In genomic region chr19:4171393-4172290, GRCm38 (mm10) we compare ENCODE assay signal across 10 mouse cellular contexts. TPM values are rescaled to one million over a fixed set of nuclear protein-coding genes. Genes with fewer than 3 reads are reported as not detected.
DNase-seq lines count a peak whose midpoint lies in the region; ATAC-seq lines count a peak whose summit lies in the region.
"Had no signal": no experiment of that assay in that cellular context is flagged by ENCODE, and none has a peak within 500 bp of the region (broad histone marks: within the 10 kb centered on the region; RNA-seq: fewer than 3 reads in every experiment).

No protein-coding gene starts in this region.

- 73% methylated on average over 13 of the region's 13 CpGs for WGBS in midbrain, embryonic 12.5 days
- 69% methylated on average over 13 of the region's 13 CpGs for WGBS in midbrain, embryonic 14.5 days
- WGBS in heart, embryonic 14.5 days, result 46% methylated on average over 13 of the region's 13 CpGs

- H3K4me2 ChIP-seq in midbrain, embryonic 12.5 days (replicated peaks), result no peak overlapping the region
- H3K4me2 ChIP-seq in midbrain, embryonic 14.5 days (ENCODE audit: low read length), result no peak overlapping the region
- H3K4me2 ChIP-seq in heart, embryonic 14.5 days (ENCODE audit: low read length), result peak overlapping the region; percentile 26

- ATAC-seq in midbrain, embryonic 12.5 days (ENCODE audit: low FRiP score, low read depth), result no peak
- ATAC-seq in midbrain, embryonic 14.5 days (ENCODE audit: low FRiP score, low TSS enrichment), result no peak
- ATAC-seq in heart, embryonic 14.5 days (ENCODE audit: insufficient number of reproducible peaks, insufficient read depth, low FRiP score, low read depth), result peak; percentile 18; the same call in 1 of the 2 replicates
- ATAC-seq: inflammation-experienced regulatory T-cells, adult 6 months had no signal

- no peaks in the 10 kb centered on the region for H3K9me3 ChIP-seq in midbrain, embryonic 12.5 days
- no peaks in the 10 kb centered on the region for H3K9me3 ChIP-seq in midbrain, embryonic 14.5 days (ENCODE audit: control insufficient read depth, low read length)
- H3K9me3 ChIP-seq in heart, embryonic 14.5 days (ENCODE audit: control insufficient read depth, low read length), result no peaks in the 10 kb centered on the region
- H3K9me3 ChIP-seq: neural tube, embryonic 12.5 days had no signal

- no peak overlapping the region for H3K27ac ChIP-seq in midbrain, embryonic 12.5 days (replicated peaks)
- H3K27ac ChIP-seq in midbrain, embryonic 14.5 days (replicated peaks; ENCODE audit: low read depth, low read length), result no peak overlapping the region
- H3K27ac ChIP-seq in heart, embryonic 14.5 days (replicated peaks in 1 of 2; ENCODE audit: control insufficient read depth in 1 of 2, insufficient read depth in 1 of 2, low read depth in 2 of 2, low read length in 2 of 2), result peak overlapping the region; percentile 57 to 84
- H3K27ac ChIP-seq: neural tube, embryonic 12.5 days had no signal

- peaks cover 35% of the 10 kb centered on the region for H3K27me3 ChIP-seq in midbrain, embryonic 12.5 days
- H3K27me3 ChIP-seq in midbrain, embryonic 14.5 days (ENCODE audit: control insufficient read depth, insufficient read depth, low read length), result no peaks in the 10 kb centered on the region
- no peaks in the 10 kb centered on the region for H3K27me3 ChIP-seq in heart, embryonic 14.5 days (ENCODE audit: control insufficient read depth, insufficient read depth, low read length)
- H3K27me3 ChIP-seq: neural tube, embryonic 12.5 days had no signal

- peak; percentile 52 for DNase-seq in cerebellum, adult 9-11 months
- DNase-seq in cerebellum, adult 8-10 months, result no peak
- no peak for DNase-seq in midbrain, embryonic 14.5 days
- peak; percentile 56 for DNase-seq in skeletal muscle tissue, adult 2 months (ENCODE audit: low read depth, low spot score)
- DNase-seq in urinary bladder, adult 18-20 months (ENCODE audit: low spot score in 2 of 2), result no peak
- no peak for DNase-seq in left cerebral cortex, adult 8-10 months (ENCODE audit: low spot score in 2 of 2)

- H3K4me1 ChIP-seq in midbrain, embryonic 12.5 days, result peaks cover 19% of the 10 kb centered on the region
- peaks cover 17% of the 10 kb centered on the region for H3K4me1 ChIP-seq in midbrain, embryonic 14.5 days (ENCODE audit: control insufficient read depth, insufficient read depth, low read length)
- peaks cover 36 to 55% of the 10 kb centered on the region in 2 experiments for H3K4me1 ChIP-seq in heart, embryonic 14.5 days (ENCODE audit: control insufficient read depth in 2 of 2, insufficient read depth in 2 of 2, low read length in 2 of 2)

- H3K4me3 ChIP-seq in midbrain, embryonic 12.5 days, result no peak overlapping the region
- H3K4me3 ChIP-seq in midbrain, embryonic 14.5 days (replicated peaks; ENCODE audit: low read depth, low read length), result no peak overlapping the region
- H3K4me3 ChIP-seq in heart, embryonic 14.5 days (ENCODE audit: control insufficient read depth in 1 of 2, insufficient read depth in 1 of 2, low read depth in 1 of 2, low read length in 2 of 2), result no peak overlapping the region
- H3K4me3 ChIP-seq: neural tube, embryonic 12.5 days had no signal

- H3K36me3 ChIP-seq in midbrain, embryonic 12.5 days, result no peaks in the 10 kb centered on the region
- H3K36me3 ChIP-seq in midbrain, embryonic 14.5 days (ENCODE audit: control insufficient read depth, insufficient read depth, low read length), result no peaks in the 10 kb centered on the region
- no peaks in the 10 kb centered on the region for H3K36me3 ChIP-seq in heart, embryonic 14.5 days (ENCODE audit: control insufficient read depth, insufficient read depth, low read length)
- H3K36me3 ChIP-seq: neural tube, embryonic 12.5 days had no signal

- peak overlapping the region; percentile 37; the same call in 1 of the 2 replicates for H3K9ac ChIP-seq in midbrain, embryonic 12.5 days (replicated peaks)
- H3K9ac ChIP-seq in midbrain, embryonic 14.5 days (replicated peaks; ENCODE audit: low read length), result no peak overlapping the region; the same call in 1 of the 2 replicates
- H3K9ac ChIP-seq in heart, embryonic 14.5 days (ENCODE audit: low read length), result peak overlapping the region; percentile 47
- H3K9ac ChIP-seq: neural tube, embryonic 12.5 days had no signal

RNA-seq across cellular contexts. Expression of gene Carns1, which starts 3.6 kb away (rescaled TPM):
- polyA plus RNA-seq in midbrain, embryonic 12.5 days (2016; fragmentation: Nextera tagmentation; extraction: Ambion mirVana), result 3.8 and 4.2 TPM in 2 replicates
- polyA plus RNA-seq in midbrain, embryonic 14.5 days (2014; fragmentation: Nextera tagmentation; extraction: Ambion mirVana), result 3.9 and 6.0 TPM in 2 replicates
- polyA plus RNA-seq in heart, embryonic 14.5 days (2014; fragmentation: Nextera tagmentation; extraction: Ambion mirVana), result 6.5 and 8.7 TPM in 2 replicates
- 10 to 100 TPM; 12.6 to 15.0 (median 13.4) TPM for total RNA-seq in left cerebral cortex, adult 8-10 months (2022)

RNA-seq across cellular contexts. Expression of gene Rps6kb2, which starts 8.5 kb away (rescaled TPM):
- polyA plus RNA-seq in midbrain, embryonic 12.5 days (2016; fragmentation: Nextera tagmentation; extraction: Ambion mirVana), result 62.8 and 63.3 TPM in 2 replicates
- polyA plus RNA-seq in midbrain, embryonic 14.5 days (2014; fragmentation: Nextera tagmentation; extraction: Ambion mirVana), result 37.3 and 42.2 TPM in 2 replicates
- polyA plus RNA-seq in heart, embryonic 14.5 days (2014; fragmentation: Nextera tagmentation; extraction: Ambion mirVana), result 31.4 and 34.4 TPM in 2 replicates
- 10 to 100 TPM; 28.6 to 39.6 (median 34.1) TPM for total RNA-seq in left cerebral cortex, adult 8-10 months (2022)

RNA-seq across cellular contexts. Expression of gene Ptprcap, which starts 18.2 kb away (rescaled TPM):
- 0.42 and 0.71 TPM in 2 replicates for polyA plus RNA-seq in midbrain, embryonic 12.5 days (2016; fragmentation: Nextera tagmentation; extraction: Ambion mirVana)
- polyA plus RNA-seq in midbrain, embryonic 14.5 days (2014; fragmentation: Nextera tagmentation; extraction: Ambion mirVana), result 0.55 and 0.64 TPM in 2 replicates
- polyA plus RNA-seq in heart, embryonic 14.5 days (2014; fragmentation: Nextera tagmentation; extraction: Ambion mirVana), result 0.54 and 0.82 TPM in 2 replicates
- total RNA-seq in left cerebral cortex, adult 8-10 months (2022), result 1 to 10 TPM; 1.6 to 2.2 (median 1.8) TPM

RNA-seq across cellular contexts. Expression of gene Tbc1d10c, which starts 19.4 kb away (rescaled TPM):
- polyA plus RNA-seq in midbrain, embryonic 12.5 days (2016; fragmentation: Nextera tagmentation; extraction: Ambion mirVana), result 0.73 and 0.86 TPM in 2 replicates
- polyA plus RNA-seq in midbrain, embryonic 14.5 days (2014; fragmentation: Nextera tagmentation; extraction: Ambion mirVana), result 0.54 and 0.94 TPM in 2 replicates
- polyA plus RNA-seq in heart, embryonic 14.5 days (2014; fragmentation: Nextera tagmentation; extraction: Ambion mirVana), result 2.2 and 2.6 TPM in 2 replicates
- 1 to 10 TPM; 1.6 to 3.3 (median 2.7) TPM for total RNA-seq in left cerebral cortex, adult 8-10 months (2022)

RNA-seq across cellular contexts. Expression of gene Ppp1ca, which starts 20.2 kb away (rescaled TPM):
- polyA plus RNA-seq in midbrain, embryonic 12.5 days (2016; fragmentation: Nextera tagmentation; extraction: Ambion mirVana), result 709 and 733 TPM in 2 replicates
- 591 and 597 TPM in 2 replicates for polyA plus RNA-seq in midbrain, embryonic 14.5 days (2014; fragmentation: Nextera tagmentation; extraction: Ambion mirVana)
- polyA plus RNA-seq in heart, embryonic 14.5 days (2014; fragmentation: Nextera tagmentation; extraction: Ambion mirVana), result 708 and 757 TPM in 2 replicates
- 100 to 1,000 TPM; 310 to 356 (median 326) TPM for total RNA-seq in left cerebral cortex, adult 8-10 months (2022)

Comparison
In these comparisons a context has a peak if more than half of its experiments do, and no peak if none do; other contexts are left out.
1. DNase-seq: peak in cerebellum, adult 9-11 months (single experiment) and skeletal muscle tissue, adult 2 months (single experiment); none in cerebellum, adult 8-10 months (single experiment), midbrain, embryonic 14.5 days (single experiment), urinary bladder, adult 18-20 months (0 of 2) and left cerebral cortex, adult 8-10 months (0 of 2).
2. H3K27ac ChIP-seq: peak in heart, embryonic 14.5 days (2 of 2); none in midbrain, embryonic 12.5 days (single experiment) and midbrain, embryonic 14.5 days (single experiment).